Mouse (Mus musculus): ENCODE measurements around the gene Acer1. TPM values are rescaled to one million over a fixed set of nuclear protein-coding genes. Genes with fewer than 3 reads are reported as not detected.

The Acer1 gene
- total RNA-seq (2014; fragmentation: Nextera tagmentation) (not detected in 2 replicates), total RNA-seq (2017) (not detected in 2 replicates)

GRCm38 (mm10) chr17:56982013-56982412 lies at the start of gene Acer1:
Acer1 (minus strand) TSS chr17:56982126.
- no peak for ATAC-seq (replicated peaks; ENCODE audit: low FRiP score, low TSS enrichment, poor library complexity, severe bottlenecking)

DNA sequence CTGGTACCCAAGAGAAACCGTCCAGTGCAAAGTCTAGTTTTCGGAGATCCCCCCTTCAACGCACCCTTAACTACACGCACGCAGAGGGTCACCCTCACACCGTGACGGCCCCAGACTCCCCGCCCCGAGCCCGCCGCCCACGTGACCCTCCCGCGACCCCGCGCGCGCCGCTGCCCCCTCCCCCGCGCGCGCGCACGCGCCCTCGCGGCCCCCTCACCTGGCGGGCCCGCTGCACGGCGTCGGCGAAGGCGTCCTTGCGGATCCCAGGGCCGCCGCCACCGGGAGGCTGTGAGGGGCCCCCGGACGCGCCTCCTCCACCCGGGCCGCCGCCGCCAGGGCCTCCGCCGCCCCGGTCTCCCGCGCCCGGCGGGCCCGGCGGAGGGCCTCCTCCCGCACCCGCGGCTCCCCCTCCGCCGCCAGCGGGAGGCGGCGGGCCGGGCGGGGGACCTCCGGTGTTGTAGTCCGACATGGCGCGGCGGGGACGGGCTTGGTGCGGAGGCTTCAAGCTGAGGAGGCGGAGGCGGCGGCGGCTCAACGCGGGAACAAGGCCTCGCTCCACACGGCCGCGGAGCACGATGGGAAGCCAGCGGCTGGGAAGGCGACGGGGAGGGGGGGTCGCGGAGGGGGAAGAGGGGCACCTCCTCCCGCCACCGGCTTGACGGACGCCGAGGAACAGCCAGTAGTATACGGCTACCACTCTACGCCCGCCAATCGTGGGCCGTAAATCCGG lies 49.2 kb upstream of the Acer1 start, which contains the start of gene Khsrp:
Gene Khsrp, minus strand, starts transcription at position 592 of the 730 bp plus-strand sequence.
- no peak for ATAC-seq (replicated peaks; ENCODE audit: low FRiP score, low TSS enrichment, poor library complexity, severe bottlenecking)

DNA sequence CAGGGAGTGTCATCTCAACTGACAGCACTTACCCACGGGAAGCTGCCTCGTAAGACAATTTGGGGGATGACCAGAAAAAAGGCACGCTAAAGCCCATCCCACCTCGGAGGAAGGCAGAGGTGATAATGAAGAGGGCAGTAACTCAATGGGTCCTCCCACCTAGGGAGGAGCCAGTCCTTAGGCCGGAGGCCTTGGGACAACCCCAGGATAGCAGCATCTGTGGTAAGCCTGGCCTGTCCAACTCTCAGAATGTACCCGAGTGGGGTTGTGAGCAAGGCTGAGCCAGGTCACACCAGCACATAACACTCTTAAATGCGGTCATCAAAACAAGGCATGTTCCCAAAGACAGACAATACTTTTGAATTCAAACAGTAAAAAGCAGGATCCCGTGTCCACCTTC lies 47.8 kb upstream of the Acer1 start:
- peak; percentile 28 for ATAC-seq (replicated peaks; ENCODE audit: low FRiP score, low TSS enrichment, poor library complexity, severe bottlenecking)

DNA sequence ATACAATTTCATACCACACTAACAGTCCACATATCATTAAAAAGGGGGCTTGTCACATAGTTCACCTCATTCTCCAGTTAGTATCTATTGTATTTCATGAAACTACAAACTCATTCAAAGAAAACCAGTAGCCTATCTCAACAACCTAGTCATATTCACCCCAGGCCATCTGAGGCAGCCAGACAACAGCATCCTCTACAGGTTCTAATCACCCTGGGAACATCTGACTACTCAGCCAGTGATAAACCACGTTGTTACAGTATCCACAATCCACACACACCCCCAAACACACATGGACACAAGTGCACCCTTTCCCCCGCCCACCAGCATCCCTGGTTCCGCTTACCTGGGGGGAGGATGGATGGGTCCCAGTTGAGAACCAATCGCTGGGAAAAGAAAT lies 45.5 kb upstream of the Acer1 start:
- 0 out of 2 replicates have a peak, but pooled peaks have one; percentile 11 for ATAC-seq (replicated peaks; ENCODE audit: low FRiP score, low TSS enrichment, poor library complexity, severe bottlenecking)

GRCm38 (mm10) chr17:57020960-57021359 lies 39.0 kb upstream of the Acer1 start:
- peak; percentile 52 for ATAC-seq (replicated peaks; ENCODE audit: low FRiP score, low TSS enrichment, poor library complexity, severe bottlenecking)

DNA sequence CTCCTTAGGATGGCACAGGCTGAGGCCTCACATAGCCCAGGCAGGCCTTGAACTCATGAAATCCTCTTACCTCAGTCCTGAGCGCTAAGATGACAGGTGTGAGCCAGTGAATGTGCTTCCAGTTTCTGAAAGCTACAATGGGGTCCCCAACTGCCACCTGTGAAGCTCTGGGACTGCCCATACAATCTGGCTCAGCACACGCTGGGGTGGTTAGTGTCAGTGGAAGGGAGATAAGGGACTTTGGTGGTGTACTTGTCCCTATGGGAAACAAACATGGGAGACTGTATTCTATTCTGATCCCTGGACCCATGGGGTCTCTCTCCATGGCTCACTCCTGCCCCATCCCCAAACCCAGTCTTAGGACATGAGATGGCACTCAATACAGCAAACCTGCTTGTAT lies 37.8 kb upstream of the Acer1 start:
- peak; percentile 76 for ATAC-seq (replicated peaks; ENCODE audit: low FRiP score, low TSS enrichment, poor library complexity, severe bottlenecking)

DNA sequence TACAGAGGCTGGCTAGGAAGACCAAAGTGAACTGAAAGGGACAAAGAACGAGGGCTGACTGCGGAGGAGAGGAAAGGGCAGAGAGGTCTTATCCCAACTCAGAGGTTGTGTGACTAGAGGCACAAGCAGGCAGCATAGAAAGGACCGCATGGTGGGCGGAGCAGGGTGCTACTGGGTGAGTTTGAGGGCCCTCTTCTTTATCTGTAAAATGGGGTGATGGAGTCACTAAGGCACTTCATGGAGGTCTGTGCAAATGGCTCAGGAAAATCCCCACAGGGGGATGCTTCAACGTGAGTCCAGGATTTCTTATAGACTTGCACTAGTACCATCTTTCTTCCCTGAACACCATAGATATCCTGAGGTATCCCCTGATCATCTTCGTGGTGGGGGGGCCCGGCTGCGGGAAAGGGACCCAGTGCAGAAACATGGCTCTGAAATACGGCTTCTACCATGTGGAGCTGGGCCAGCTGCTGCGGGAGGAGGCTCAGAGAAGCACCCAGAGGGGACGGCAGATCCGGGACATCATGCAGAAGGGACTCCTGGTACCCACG lies 30.4 kb upstream of the Acer1 start:
- no peak for ATAC-seq (replicated peaks; ENCODE audit: low FRiP score, low TSS enrichment, poor library complexity, severe bottlenecking)

GRCm38 (mm10) chr17:57011236-57012141 lies 29.6 kb upstream of the Acer1 start, which contains the start of the genes Gtf2f1 and Gm17949:
Gtf2f1 (minus strand) TSS chr17:57011288.
Gm17949 (plus strand) TSS chr17:57011469.
- ATAC-seq (replicated peaks; ENCODE audit: low FRiP score, low TSS enrichment, poor library complexity, severe bottlenecking), result peak; percentile 75

DNA sequence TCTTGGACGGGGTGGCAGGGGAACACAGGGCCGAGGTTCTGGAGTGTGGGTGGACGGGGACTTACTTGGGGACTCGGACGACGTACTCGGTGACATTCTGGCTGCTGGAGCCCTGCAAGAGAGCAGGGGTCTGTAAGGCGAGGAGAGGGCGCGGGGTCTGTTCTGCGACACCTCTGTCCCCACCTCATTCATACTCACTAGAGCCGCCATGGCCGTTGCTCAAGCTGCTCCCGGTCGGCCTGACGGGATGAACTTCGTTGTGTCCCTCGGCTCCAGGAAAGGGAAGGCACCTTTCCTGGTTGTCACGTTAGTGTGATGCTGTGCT lies 28.9 kb upstream of the Acer1 start:
- ATAC-seq (replicated peaks; ENCODE audit: low FRiP score, low TSS enrichment, poor library complexity, severe bottlenecking), result peak; percentile 30

GRCm38 (mm10) chr17:57007137-57007905 lies 25.4 kb upstream of the Acer1 start:
- ATAC-seq (replicated peaks; ENCODE audit: low FRiP score, low TSS enrichment, poor library complexity, severe bottlenecking), result peak; percentile 28

DNA sequence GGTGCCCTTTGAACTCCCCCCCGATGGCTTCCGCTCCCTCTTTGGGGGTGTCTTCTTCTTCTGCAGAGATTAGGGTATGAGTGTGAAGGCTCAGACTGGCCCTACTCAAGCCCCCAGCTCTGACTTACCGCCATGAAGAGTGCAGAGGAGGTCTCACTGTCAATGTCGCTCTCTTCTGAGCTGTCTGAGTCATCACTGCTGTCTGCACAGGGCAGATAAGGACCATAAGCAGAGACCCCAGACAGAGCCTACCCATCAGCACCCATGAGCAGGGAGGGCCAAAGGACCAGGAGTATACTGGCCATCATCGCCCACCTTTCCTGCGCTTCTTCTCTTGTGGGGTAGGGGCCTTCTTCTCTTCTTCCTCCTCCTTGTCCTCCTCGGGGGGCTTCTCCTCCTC lies 22.1 kb upstream of the Acer1 start:
- ATAC-seq (replicated peaks; ENCODE audit: low FRiP score, low TSS enrichment, poor library complexity, severe bottlenecking), result no peak

DNA sequence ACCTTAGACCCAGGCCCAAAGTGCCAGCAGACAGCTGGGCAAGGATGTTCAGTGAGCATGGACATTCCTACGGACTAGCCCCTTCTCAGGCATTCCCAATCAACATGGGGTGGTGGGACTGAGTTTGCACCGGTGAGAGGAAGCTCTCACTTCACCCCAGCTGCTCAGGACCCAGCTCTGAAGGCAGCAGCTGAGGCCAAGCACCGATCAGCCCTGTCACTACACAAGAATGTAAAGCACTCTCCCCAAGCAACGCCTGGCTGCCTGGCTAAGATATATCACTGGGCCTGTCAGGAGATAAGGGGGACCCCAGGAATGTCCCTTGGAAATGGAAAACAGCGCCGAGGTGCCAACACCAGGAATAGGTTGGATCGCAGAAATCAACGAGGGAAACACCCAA lies 19.3 kb upstream of the Acer1 start:
- no peak for ATAC-seq (replicated peaks; ENCODE audit: low FRiP score, low TSS enrichment, poor library complexity, severe bottlenecking)

- no peak for ATAC-seq (replicated peaks; ENCODE audit: low FRiP score, low TSS enrichment, poor library complexity, severe bottlenecking)
Observed at GRCm38 (mm10) chr17:56999968-57000609, 18.2 kb upstream of the Acer1 start, which contains the start of gene Pspn. Pspn (minus strand) TSS chr17:57000018.

- no peak for ATAC-seq (replicated peaks; ENCODE audit: low FRiP score, low TSS enrichment, poor library complexity, severe bottlenecking)
Observed at GRCm38 (mm10) chr17:56999414-56999813, 17.5 kb upstream of the Acer1 start.

DNA sequence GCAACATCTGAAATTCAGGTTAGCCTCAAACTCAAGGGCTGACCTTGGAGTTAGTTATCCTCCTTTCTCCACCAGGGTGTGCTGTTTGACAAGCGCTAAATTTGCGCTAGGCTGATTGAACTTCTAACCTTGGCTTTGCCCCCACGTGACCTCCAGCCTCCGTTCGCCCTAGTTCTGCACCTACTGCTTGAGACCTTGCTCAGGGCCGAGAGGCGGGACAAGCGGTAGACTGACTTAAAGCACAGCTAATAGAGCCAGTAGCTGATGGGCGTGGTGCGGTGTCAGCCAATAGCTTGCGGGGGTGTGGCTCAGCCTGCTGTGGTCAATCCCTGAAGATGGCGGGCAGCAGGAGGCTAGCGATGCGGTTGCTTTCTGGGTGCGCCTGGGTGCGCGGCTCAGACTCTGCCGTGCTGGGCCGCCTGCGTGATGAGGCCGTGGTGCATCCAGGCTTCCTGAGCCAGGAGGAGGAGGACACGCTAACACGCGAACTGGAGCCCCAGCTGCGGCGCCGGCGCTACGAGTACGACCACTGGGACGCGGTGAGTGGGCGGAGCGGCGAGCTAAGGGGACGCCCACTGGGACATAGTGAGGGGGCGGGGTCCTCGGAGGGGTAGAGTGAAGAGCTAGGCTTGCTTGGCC lies 15.2 kb upstream of the Acer1 start, which contains the start of gene Alkbh7:
Gene Alkbh7, plus strand, starts transcription at position 311 of the 639 bp plus-strand sequence.
- peak; percentile 96 for ATAC-seq (replicated peaks; ENCODE audit: low FRiP score, low TSS enrichment, poor library complexity, severe bottlenecking)

GRCm38 (mm10) chr17:56996506-56996905 lies 14.6 kb upstream of the Acer1 start:
- no peak for ATAC-seq (replicated peaks; ENCODE audit: low FRiP score, low TSS enrichment, poor library complexity, severe bottlenecking)

- no peak for ATAC-seq (replicated peaks; ENCODE audit: low FRiP score, low TSS enrichment, poor library complexity, severe bottlenecking)
Observed at GRCm38 (mm10) chr17:56995046-56995445, 13.1 kb upstream of the Acer1 start.

GRCm38 (mm10) chr17:56990966-56991365 lies 9.0 kb upstream of the Acer1 start:
- ATAC-seq (replicated peaks; ENCODE audit: low FRiP score, low TSS enrichment, poor library complexity, severe bottlenecking), result no peak
